Mouse (Mus musculus): ENCODE measurements around the gene Entpd5. TPM values are rescaled to one million over a fixed set of nuclear protein-coding genes. Genes with fewer than 3 reads are reported as not detected.
A peak's percentile ranks its signal among the peaks of the same experiment; 100 is the strongest.

Entpd5 gene
- polyA plus RNA-seq, 1 experiment = 21.3 TPM

GRCm38 (mm10) chr12:84399663-84400062, 9.2 kb downstream of the Entpd5 start:
- DNase-seq (ENCODE audit: extremely low spot score in 1 of 2, low spot score in 1 of 2) = no peak

GRCm38 (mm10) chr12:84399135-84399534, 9.7 kb downstream of the Entpd5 start:
- no peak for DNase-seq (ENCODE audit: extremely low spot score in 1 of 2, low spot score in 1 of 2)

- no peak for DNase-seq (ENCODE audit: extremely low spot score in 1 of 2, low spot score in 1 of 2)
These were observed 10.2 kb downstream of the Entpd5 start for GRCm38 (mm10) chr12:84398629-84399028.

- no peak for DNase-seq (ENCODE audit: extremely low spot score in 1 of 2, low spot score in 1 of 2)
These were observed 11.1 kb downstream of the Entpd5 start for GRCm38 (mm10) chr12:84397685-84398084.

- no peak for DNase-seq (ENCODE audit: extremely low spot score in 1 of 2, low spot score in 1 of 2)
These were observed 11.7 kb downstream of the Entpd5 start for GRCm38 (mm10) chr12:84396947-84397679.

- no peak for DNase-seq (ENCODE audit: extremely low spot score in 1 of 2, low spot score in 1 of 2)
These were observed 15.0 kb downstream of the Entpd5 start for GRCm38 (mm10) chr12:84393847-84394246.

- no peak for DNase-seq (ENCODE audit: extremely low spot score in 1 of 2, low spot score in 1 of 2)
These were observed 16.1 kb downstream of the Entpd5 start for GRCm38 (mm10) chr12:84392681-84393080.

GRCm38 (mm10) chr12:84390336-84390735, 18.5 kb downstream of the Entpd5 start:
- no peak for DNase-seq (ENCODE audit: extremely low spot score in 1 of 2, low spot score in 1 of 2)

GRCm38 (mm10) chr12:84388774-84389400, 19.9 kb downstream of the Entpd5 start:
- no peak for DNase-seq (ENCODE audit: extremely low spot score in 1 of 2, low spot score in 1 of 2)

- DNase-seq (ENCODE audit: extremely low spot score in 1 of 2, low spot score in 1 of 2) = no peak
These were observed 20.7 kb downstream of the Entpd5 start for GRCm38 (mm10) chr12:84388097-84388496.

GRCm38 (mm10) chr12:84385408-84385807, 23.4 kb downstream of the Entpd5 start:
- DNase-seq (ENCODE audit: extremely low spot score in 1 of 2, low spot score in 1 of 2) = no peak

- peak in 1 of 2 experiments; percentile 32 for DNase-seq (ENCODE audit: extremely low spot score in 1 of 2, low spot score in 1 of 2)
These were observed 24.2 kb downstream of the Entpd5 start for GRCm38 (mm10) chr12:84384644-84385081.

- DNase-seq (ENCODE audit: extremely low spot score in 1 of 2, low spot score in 1 of 2) = no peak
These were observed 26.5 kb downstream of the Entpd5 start for GRCm38 (mm10) chr12:84382369-84382768.

- DNase-seq (ENCODE audit: extremely low spot score in 1 of 2, low spot score in 1 of 2) = no peak
These were observed 34.9 kb downstream of the Entpd5 start for GRCm38 (mm10) chr12:84373831-84374481.

GRCm38 (mm10) chr12:84371647-84372046, 37.2 kb downstream of the Entpd5 start:
- DNase-seq (ENCODE audit: extremely low spot score in 1 of 2, low spot score in 1 of 2) = no peak

- no peak for DNase-seq (ENCODE audit: extremely low spot score in 1 of 2, low spot score in 1 of 2)
These were observed 41.9 kb downstream of the Entpd5 start for GRCm38 (mm10) chr12:84366971-84367370.

- DNase-seq (ENCODE audit: extremely low spot score in 1 of 2, low spot score in 1 of 2) = no peak
These were observed 43.7 kb downstream of the Entpd5 start for GRCm38 (mm10) chr12:84365137-84365536.

GRCm38 (mm10) chr12:84364291-84364690, 44.5 kb downstream of the Entpd5 start:
- no peak for DNase-seq (ENCODE audit: extremely low spot score in 1 of 2, low spot score in 1 of 2)

- no peak for DNase-seq (ENCODE audit: extremely low spot score in 1 of 2, low spot score in 1 of 2)
These were observed 46.0 kb downstream of the Entpd5 start for GRCm38 (mm10) chr12:84362872-84363271.

- DNase-seq (ENCODE audit: extremely low spot score in 1 of 2, low spot score in 1 of 2) = peak; percentile 97 to 98
These were observed 47.0 kb downstream of the Entpd5 start, which contains the start of the genes Coq6 and Fam161b for GRCm38 (mm10) chr12:84361555-84362489. Gene Coq6, plus strand, starts transcription at chr12:84361657. Gene Fam161b, minus strand, starts transcription at chr12:84361833.

All from frontal cortex, adult 2 months (tissue).